ENCODE assay signal across 13 mouse cellular contexts in the genomic region with DNA sequence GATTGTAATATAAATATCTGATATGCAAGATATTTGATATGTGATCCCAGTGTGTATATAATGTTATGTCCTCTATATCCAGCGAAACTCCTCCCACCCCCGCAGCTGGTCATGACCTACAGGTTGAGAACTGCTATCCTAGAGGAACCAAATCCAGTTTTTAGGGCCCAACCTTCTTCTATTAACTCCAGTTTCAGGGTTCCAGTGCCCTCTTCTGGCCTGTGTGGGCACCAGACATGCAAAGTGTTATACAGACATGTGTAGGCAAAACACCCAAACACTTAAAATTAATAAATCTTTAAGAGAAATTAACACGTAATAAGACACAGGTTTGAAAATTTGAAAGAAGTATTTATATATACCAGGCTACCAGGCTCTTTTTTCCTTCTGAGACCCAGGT. TPM values are rescaled to one million over a fixed set of nuclear protein-coding genes. Genes with fewer than 3 reads are reported as not detected.
A peak's percentile ranks its signal among the peaks of the same experiment; 100 is the strongest.
DNase-seq lines count a peak whose midpoint lies in the region; ATAC-seq and TF ChIP-seq lines count a peak whose summit lies in the region.
"Had no signal": no experiment of that assay in that cellular context is flagged by ENCODE, and none has a peak within 500 bp of the region (broad histone marks: within the 10 kb centered on the region; RNA-seq: fewer than 3 reads in every experiment).

No protein-coding gene starts in this region.

- peaks cover 29% of the 10 kb centered on the region for H3K36me3 ChIP-seq in ES-Bruce4 (ENCODE audit: control insufficient read depth, insufficient read depth, low read length, poor library complexity, severe bottlenecking)

- TF ChIP-seq EP300 in ES-Bruce4 (IDR thresholded peaks at IDR 0.05; ENCODE audit: insufficient read depth, low read depth, low read length) = no peak

- peak; percentile 59 for TF ChIP-seq CTCF in layer of hippocampus, adult 2 months (conservative IDR thresholded peaks at IDR 0.05)
- no peak for TF ChIP-seq CTCF in ES-Bruce4 (IDR thresholded peaks at IDR 0.05; ENCODE audit: low read depth, low read length)

- H3K9me3 ChIP-seq in ES-Bruce4 (replicated peaks; ENCODE audit: control insufficient read depth, insufficient read depth, low read length, poor library complexity, severe bottlenecking) = no peaks in the 10 kb centered on the region
- H3K9me3 ChIP-seq: limb, embryonic 15.5 days; midbrain, embryonic 10.5 days; neural tube, embryonic 12.5 days had no signal

- no peak for TF ChIP-seq POLR2A in ES-Bruce4 (IDR thresholded peaks at IDR 0.05; ENCODE audit: insufficient read depth, low read length)

- ATAC-seq in CD4-positive, CD25-positive, alpha-beta regulatory T cell, adult 4 months = no peak

- no peak overlapping the region for H3K4me3 ChIP-seq in layer of hippocampus, adult 2 months
- no peak overlapping the region for H3K4me3 ChIP-seq in ES-Bruce4 (ENCODE audit: low read depth, low read length)
- H3K4me3 ChIP-seq: limb, embryonic 15.5 days; midbrain, embryonic 10.5 days; neural tube, embryonic 12.5 days had no signal

- H3K4me1 ChIP-seq in ES-Bruce4 (ENCODE audit: control insufficient read depth, insufficient read depth, low read length) = peaks cover 3% of the 10 kb centered on the region
- H3K4me1 ChIP-seq: midbrain, embryonic 10.5 days; neural tube, embryonic 12.5 days had no signal

- H3K9ac ChIP-seq in ES-Bruce4 (ENCODE audit: low read depth, poor library complexity, severe bottlenecking) = no peak overlapping the region
- H3K9ac ChIP-seq: limb, embryonic 15.5 days; neural tube, embryonic 12.5 days had no signal

- no peaks in the 10 kb centered on the region for H3K27me3 ChIP-seq in ES-Bruce4 (ENCODE audit: control insufficient read depth, insufficient read depth, low read length, poor library complexity, severe bottlenecking)
- H3K27me3 ChIP-seq: limb, embryonic 15.5 days; neural tube, embryonic 12.5 days had no signal

- H3K27ac ChIP-seq in layer of hippocampus, adult 2 months = no peak overlapping the region
- H3K27ac ChIP-seq in ES-Bruce4 (ENCODE audit: insufficient read depth, low read length) = peak overlapping the region; percentile 32
- H3K27ac ChIP-seq: limb, embryonic 15.5 days; midbrain, embryonic 10.5 days; neural tube, embryonic 12.5 days had no signal

- peak; percentile 40 for DNase-seq in CD4-positive, CD25-positive, alpha-beta regulatory T cell, adult 2 months (ENCODE audit: low read depth, low spot score)
- no peak for DNase-seq in layer of hippocampus, adult 2 months (ENCODE audit: low spot score in 2 of 2)
- DNase-seq in layer of hippocampus, adult 18-20 months (ENCODE audit: low spot score in 2 of 2) = no peak
- peak; percentile 23 for DNase-seq in lung, postnatal 14 days
- DNase-seq in cerebellum, adult 9-10 months = no peak
- no peak for DNase-seq in embryo, embryonic 9.5 days (ENCODE audit: extremely low spot score)
- DNase-seq: cerebellum, postnatal 25 days; right cerebral cortex, postnatal 14 days had no signal

RNA-seq across cellular contexts. Expression of a gene that starts 11.6 kb away (rescaled TPM):
- 10 to 100 TPM; 14.8 to 22.7 TPM for polyA plus RNA-seq in CD4-positive, CD25-positive, alpha-beta regulatory T cell, adult 4 months (2017; shearing (Covaris generic))
- 10 to 100 TPM; 35.4 to 36.0 TPM for total RNA-seq in layer of hippocampus, adult 2 months (2021)
- total RNA-seq in layer of hippocampus, adult 18-20 months (2021) = 10 to 100 TPM; 29.9 to 31.3 TPM
- 4.0 and 7.0 TPM in 2 replicates for polyA plus RNA-seq in ES-Bruce4 (2011; ENCODE audit: insufficient read depth, insufficient read length, low read depth, missing spikeins)

RNA-seq across cellular contexts. Expression of a gene that starts 11.6 kb away (rescaled TPM):
- 100 to 1,000 TPM; 319 to 423 TPM for polyA plus RNA-seq in CD4-positive, CD25-positive, alpha-beta regulatory T cell, adult 4 months (2017; shearing (Covaris generic))
- total RNA-seq in layer of hippocampus, adult 2 months (2021) = 100 to 1,000 TPM; 155 to 163 TPM
- total RNA-seq in layer of hippocampus, adult 18-20 months (2021) = 100 to 1,000 TPM; 163 to 172 TPM
- 429 and 434 TPM in 2 replicates for polyA plus RNA-seq in ES-Bruce4 (2011; ENCODE audit: insufficient read depth, insufficient read length, low read depth, missing spikeins)

RNA-seq across cellular contexts. Expression of a gene that starts 20.9 kb away (rescaled TPM):
- polyA plus RNA-seq in CD4-positive, CD25-positive, alpha-beta regulatory T cell, adult 4 months (2017; shearing (Covaris generic)) = 1 to 10 TPM; 1.4 to 2.0 TPM
- total RNA-seq in layer of hippocampus, adult 2 months (2021) = 10 to 100 TPM; 32.9 to 34.4 TPM
- 10 to 100 TPM; 30.2 to 33.0 TPM for total RNA-seq in layer of hippocampus, adult 18-20 months (2021)
- polyA plus RNA-seq in ES-Bruce4 (2011; ENCODE audit: insufficient read depth, insufficient read length, low read depth, missing spikeins) = 69.2 and 69.3 TPM in 2 replicates

RNA-seq across cellular contexts. Expression of a gene that starts 21.1 kb away (rescaled TPM):
- polyA plus RNA-seq in CD4-positive, CD25-positive, alpha-beta regulatory T cell, adult 4 months (2017; shearing (Covaris generic)) = 100 to 1,000 TPM; 464 to 565 TPM
- 10 to 100 TPM; 62.2 to 64.1 TPM for total RNA-seq in layer of hippocampus, adult 2 months (2021)
- 10 to 100 TPM; 58.5 to 70.8 TPM for total RNA-seq in layer of hippocampus, adult 18-20 months (2021)
- polyA plus RNA-seq in ES-Bruce4 (2011; ENCODE audit: insufficient read depth, insufficient read length, low read depth, missing spikeins) = 172 and 194 TPM in 2 replicates

RNA-seq across cellular contexts. Expression of a gene that starts 27.3 kb away (rescaled TPM):
- polyA plus RNA-seq in CD4-positive, CD25-positive, alpha-beta regulatory T cell, adult 4 months (2017; shearing (Covaris generic)) = 1 to 10 TPM; 2.6 to 6.1 TPM
- 100 to 1,000 TPM; 109 to 114 TPM for total RNA-seq in layer of hippocampus, adult 2 months (2021)
- 100 to 1,000 TPM; 114 to 116 TPM for total RNA-seq in layer of hippocampus, adult 18-20 months (2021)
- polyA plus RNA-seq in ES-Bruce4 (2011; ENCODE audit: insufficient read depth, insufficient read length, low read depth, missing spikeins) = 18.3 and 23.1 TPM in 2 replicates

Comparison
In these comparisons a context has a peak if more than half of its experiments do, and no peak if none do; other contexts are left out.
1. DNase-seq: peak in CD4-positive, CD25-positive, alpha-beta regulatory T cell, adult 2 months (single experiment) and lung, postnatal 14 days (single experiment); none in layer of hippocampus, adult 2 months (0 of 2), layer of hippocampus, adult 18-20 months (0 of 2), cerebellum, adult 9-10 months (single experiment) and embryo, embryonic 9.5 days (single experiment).